Mouse (Mus musculus): ENCODE measurements around the gene Ptpn13. TPM values are rescaled to one million over a fixed set of nuclear protein-coding genes. Genes with fewer than 3 reads are reported as not detected.
A peak's percentile ranks its signal among the peaks of the same experiment; 100 is the strongest.

Ptpn13 gene
- total and polyA plus RNA-seq, 3 experiments: 15.1 to 43.6 (median 15.5) TPM

- TF ChIP-seq BHLHE40 (IDR thresholded peaks at IDR 0.05; ENCODE audit: borderline replicate concordance, low read depth, low read length): no peak; the same call in 1 of the 2 replicates
- no peak for TF ChIP-seq ZNF384 (IDR thresholded peaks at IDR 0.05; ENCODE audit: low read depth, low read length)
- TF ChIP-seq SMC3 (IDR thresholded peaks at IDR 0.05; ENCODE audit: low read depth, low read length): no peak
- no peak for TF ChIP-seq HCFC1 (IDR thresholded peaks at IDR 0.05; ENCODE audit: low read depth, low read length)
- TF ChIP-seq SIN3A (IDR thresholded peaks at IDR 0.05; ENCODE audit: low read length): peak; percentile 56; the same call in 1 of the 2 replicates
- TF ChIP-seq CHD1 (IDR thresholded peaks at IDR 0.05; ENCODE audit: low read depth, low read length): no peak
- peak; percentile 86 for TF ChIP-seq MEF2A (IDR thresholded peaks at IDR 0.05; ENCODE audit: extremely low read depth, insufficient replicate concordance, low read depth, low read length, poor library complexity, severe bottlenecking)
- no peak for TF ChIP-seq MYC (IDR thresholded peaks at IDR 0.05; ENCODE audit: low read depth, low read length)
- no peak for TF ChIP-seq JUND (IDR thresholded peaks at IDR 0.05; ENCODE audit: low read depth, low read length)
- no peak for TF ChIP-seq CHD2 (IDR thresholded peaks at IDR 0.05; ENCODE audit: low read length)
- TF ChIP-seq TBP (IDR thresholded peaks at IDR 0.05; ENCODE audit: low read depth, low read length): peak; percentile 59; the same call in 1 of the 2 replicates
- TF ChIP-seq TCF12 (IDR thresholded peaks at IDR 0.05; ENCODE audit: low read depth, low read length): peak; percentile 86
- TF ChIP-seq NELFE (IDR thresholded peaks at IDR 0.05; ENCODE audit: low read depth, low read length): no peak
- no peak for TF ChIP-seq ZC3H11A (IDR thresholded peaks at IDR 0.05; ENCODE audit: low read depth, low read length)
- no peak for TF ChIP-seq USF2 (IDR thresholded peaks at IDR 0.05; ENCODE audit: borderline replicate concordance in 1 of 2, insufficient read depth in 1 of 2, low read depth in 1 of 2, low read length in 2 of 2)
- no peak for TF ChIP-seq E2F4 (IDR thresholded peaks at IDR 0.05; ENCODE audit: borderline replicate concordance, low read depth, low read length)
- TF ChIP-seq ZKSCAN1 (IDR thresholded peaks at IDR 0.05; ENCODE audit: low read depth, low read length): no peak
- TF ChIP-seq MXI1 (IDR thresholded peaks at IDR 0.05; ENCODE audit: low read depth, low read length): no peak
- no peak for TF ChIP-seq ELF1 (IDR thresholded peaks at IDR 0.05; ENCODE audit: low read depth, low read length)
- TF ChIP-seq KAT2A (conservative IDR thresholded peaks at IDR 0.05; ENCODE audit: low read depth, low read length): no peak
- 0 out of 2 replicates have a peak, but pooled peaks have one; percentile 29 for TF ChIP-seq MAZ (IDR thresholded peaks at IDR 0.05; ENCODE audit: low read depth, low read length)
- TF ChIP-seq POLR2A (IDR thresholded peaks at IDR 0.05; ENCODE audit: control insufficient read depth in 1 of 2, insufficient read depth in 1 of 2, low read depth in 1 of 2, low read length in 2 of 2, poor library complexity in 1 of 2): no peak
- TF ChIP-seq RCOR1 (IDR thresholded peaks at IDR 0.05; ENCODE audit: low read depth, low read length): peak; percentile 13; the same call in 1 of the 2 replicates
These were observed 56.2 kb downstream of the Ptpn13 start (continued) for GRCm38 (mm10) chr5:103481222-103481621.

GRCm38 (mm10) chr5:103487001-103487400 lies 62.0 kb downstream of the Ptpn13 start:
- Histone ChIP-seq H3K4me3 (ENCODE audit: control insufficient read depth in 1 of 2, insufficient read depth in 1 of 2, low read depth in 2 of 2, low read length in 2 of 2) (no peak overlapping the region), H3K79me2 (ENCODE audit: control insufficient read depth, insufficient read depth, low read length, poor library complexity) (no peaks in the 10 kb centered on the region), H3K9ac (ENCODE audit: control insufficient read depth, low read depth, low read length, poor library complexity, severe bottlenecking) (no peak overlapping the region), H3K9me3 (replicated peaks; ENCODE audit: insufficient read depth, low read length) (no peaks in the 10 kb centered on the region), H3K4me1 (ENCODE audit: control insufficient read depth in 1 of 2, insufficient read depth in 2 of 2, low read length in 2 of 2) (peaks cover 26 to 30% of the 10 kb centered on the region in 2 experiments), H3K27ac (ENCODE audit: control insufficient read depth, low read depth, low read length) (no peak overlapping the region), H3K27me3 (ENCODE audit: control insufficient read depth in 1 of 2, insufficient read depth in 2 of 2, low read length in 2 of 2) (no peaks in the 10 kb centered on the region), H3K36me3 (ENCODE audit: control insufficient read depth in 1 of 2, insufficient read depth in 2 of 2, low read length in 2 of 2) (peaks cover 0 to 27% of the 10 kb centered on the region in 2 experiments; a peak in 3 of 4 replicates)
- no peak for DNase-seq (ENCODE audit: low read depth, low spot score)
- TF ChIP-seq NELFE (IDR thresholded peaks at IDR 0.05; ENCODE audit: low read depth, low read length) (no peak), CHD2 (IDR thresholded peaks at IDR 0.05; ENCODE audit: low read length) (no peak), SMC3 (IDR thresholded peaks at IDR 0.05; ENCODE audit: low read depth, low read length) (no peak), TBP (IDR thresholded peaks at IDR 0.05; ENCODE audit: low read depth, low read length) (no peak), RAD21 (IDR thresholded peaks at IDR 0.05; ENCODE audit: low read depth, low read length) (no peak), ZNF384 (IDR thresholded peaks at IDR 0.05; ENCODE audit: low read depth, low read length) (no peak), HCFC1 (IDR thresholded peaks at IDR 0.05; ENCODE audit: low read depth, low read length) (no peak), ZKSCAN1 (IDR thresholded peaks at IDR 0.05; ENCODE audit: low read depth, low read length) (no peak)

All from MEL (cell line).